Mouse (Mus musculus) kidney, embryonic 14.5 days (tissue): ENCODE results near the gene Satb2. TPM values are rescaled to one million over a fixed set of nuclear protein-coding genes. Genes with fewer than 3 reads are reported as not detected.

Experiments used
- ATAC-seq: fragments of 200-750 bp; cut with Nextera tagmentation; 2 replicates; pipeline ENCODE4 v1.8.0; 2017; ENCODE audit warnings: moderate number of reproducible peaks, mild to moderate bottlenecking, moderate TSS enrichment, moderate library complexity; ENCODE audit not compliant: low FRiP score, low TSS enrichment
- H3K27ac ChIP-seq: fragments of 300-500 bp; sonication (generic); 2 replicates; pipeline ENCODE4 v1.5.1; 2014; ENCODE audit warnings: low read depth, mild to moderate bottlenecking, low read length, moderate library complexity, mixed read lengths
- H3K27me3 ChIP-seq: fragments of 300-500 bp; sonication (generic); 2 replicates; pipeline ENCODE4 v1.6.1; 2014; ENCODE audit warnings: mild to moderate bottlenecking, low read length; ENCODE audit not compliant: control insufficient read depth, insufficient read depth
- H3K36me3 ChIP-seq: fragments of 300-500 bp; sonication (generic); 2 replicates; pipeline ENCODE4 v1.6.1; 2014; ENCODE audit warnings: low read length, mixed read lengths; ENCODE audit not compliant: control insufficient read depth, insufficient read depth
- H3K4me1 ChIP-seq: fragments of 300-500 bp; sonication (generic); 2 replicates; pipeline ENCODE4 v1.6.1; 2014; ENCODE audit warnings: low read length, mixed read lengths; ENCODE audit not compliant: control insufficient read depth, insufficient read depth
- H3K4me2 ChIP-seq: fragments of 300-500 bp; sonication (generic); replicated peaks from 2 replicates; pipeline ENCODE4 v1.6.1; 2014; ENCODE audit warnings: low read depth, mild to moderate bottlenecking, low read length
- H3K4me3 ChIP-seq: fragments of 300-500 bp; sonication (generic); 2 replicates; pipeline ENCODE4 v1.5.1; 2014; ENCODE audit warnings: mild to moderate bottlenecking, low read length
- H3K9ac ChIP-seq: fragments of 300-500 bp; sonication (generic); 2 replicates; pipeline ENCODE4 v1.6.1; 2014; ENCODE audit warnings: low read depth, mild to moderate bottlenecking, low read length, moderate library complexity
- H3K9me3 ChIP-seq: fragments of 300-500 bp; sonication (generic); 2 replicates; pipeline ENCODE4 v1.6.1; 2016; ENCODE audit warnings: low read length; ENCODE audit not compliant: control insufficient read depth
- WGBS: fragments of 180-500 bp; shearing (Covaris S2); extraction: QIAGEN DNeasy Blood & Tissue Kit; methylation state at CpG from one replicate; pipeline ENCODE4 v1.1.7; 2014; 5-methylcytosine and 5-hydroxymethylcytosine counted together
- microRNA-seq: library from miRNA; unstranded; fragments of <30 nt; microRNA quantifications from one replicate; pipeline ENCODE4, GENCODE M21; 2016
- polyA plus RNA-seq: library from polyadenylated mRNA; unstranded; fragments of >200 nt; fragmentation: Nextera tagmentation; extraction: Ambion mirVana; gene quantifications from 2 replicates; pipeline ENCODE4 v1.2.1, GENCODE M21; 2014

Gene Satb2
- polyA plus RNA-seq, 1 experiment from 2014 or later = 2.0 TPM

DNA sequence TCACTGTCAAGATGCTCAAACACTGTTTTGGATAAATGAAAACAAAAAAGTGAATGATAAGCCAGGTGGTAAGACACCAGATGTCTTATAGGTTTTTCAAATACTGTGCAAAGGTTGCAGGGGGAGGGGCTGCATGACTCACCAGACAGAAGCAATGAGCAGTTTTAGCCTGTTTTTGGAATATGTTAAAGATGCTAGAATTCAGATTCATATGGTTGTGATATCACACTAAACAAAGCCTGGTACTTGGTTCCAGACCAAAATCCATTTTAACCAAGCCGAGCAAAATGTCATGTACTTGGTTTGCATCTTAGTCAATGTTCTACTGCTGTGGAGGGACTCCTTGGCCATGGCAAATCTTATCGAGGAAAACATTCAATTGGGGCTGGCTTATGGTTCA lies 227.8 kb downstream of the Satb2 start:
- 93% methylated on average over 2 of the region's 2 CpGs for WGBS
- Histone ChIP-seq H3K4me3 (no peak overlapping the region), H3K9me3 (no peaks in the 10 kb centered on the region), H3K36me3 (no peaks in the 10 kb centered on the region), H3K27me3 (no peaks in the 10 kb centered on the region), H3K9ac (no peak overlapping the region), H3K4me2 (no peak overlapping the region), H3K27ac (no peak overlapping the region), H3K4me1 (no peaks in the 10 kb centered on the region)
- no peak for ATAC-seq

- no peak for ATAC-seq
- no peak overlapping the region for H3K4me3 ChIP-seq
- no peak overlapping the region for H3K9ac ChIP-seq
- H3K27ac ChIP-seq = no peak overlapping the region
- H3K9me3 ChIP-seq = no peaks in the 10 kb centered on the region
- H3K27me3 ChIP-seq = no peaks in the 10 kb centered on the region
- no peaks in the 10 kb centered on the region for H3K36me3 ChIP-seq
- WGBS = 79% methylated on average over 16 of the region's 16 CpGs
- H3K4me2 ChIP-seq = no peak overlapping the region
- H3K4me1 ChIP-seq = no peaks in the 10 kb centered on the region
Observed at GRCm38 (mm10) chr1:56749629-56750311, 228.7 kb downstream of the Satb2 start.

- Histone ChIP-seq H3K27me3 (no peaks in the 10 kb centered on the region), H3K27ac (no peak overlapping the region), H3K36me3 (no peaks in the 10 kb centered on the region), H3K4me3 (no peak overlapping the region), H3K9me3 (no peaks in the 10 kb centered on the region), H3K9ac (no peak overlapping the region), H3K4me1 (no peaks in the 10 kb centered on the region), H3K4me2 (no peak overlapping the region)
- ATAC-seq = no peak
- 84% methylated on average over 11 of the region's 11 CpGs for WGBS
Observed at GRCm38 (mm10) chr1:56748876-56749493, 229.5 kb downstream of the Satb2 start.

Small RNA genes lying within 50 kb of the gene (microRNA-seq; reads per million reads assigned to microRNA genes)
- gene Gm23943 = not detected
